Mouse (Mus musculus) urinary bladder, adult 18-20 months (tissue): ENCODE results near the gene Serbp1.
A peak's percentile ranks its signal among the peaks of the same experiment; 100 is the strongest.

ENCODE experiments used
- DNase-seq, 2 experiments: peaks; one replicate each; pipeline ENCODE4 v3.0.0; 2022; ENCODE audit warnings: low spot score in 2 of 2, mixed read lengths in 2 of 2

Serbp1 gene

DNA sequence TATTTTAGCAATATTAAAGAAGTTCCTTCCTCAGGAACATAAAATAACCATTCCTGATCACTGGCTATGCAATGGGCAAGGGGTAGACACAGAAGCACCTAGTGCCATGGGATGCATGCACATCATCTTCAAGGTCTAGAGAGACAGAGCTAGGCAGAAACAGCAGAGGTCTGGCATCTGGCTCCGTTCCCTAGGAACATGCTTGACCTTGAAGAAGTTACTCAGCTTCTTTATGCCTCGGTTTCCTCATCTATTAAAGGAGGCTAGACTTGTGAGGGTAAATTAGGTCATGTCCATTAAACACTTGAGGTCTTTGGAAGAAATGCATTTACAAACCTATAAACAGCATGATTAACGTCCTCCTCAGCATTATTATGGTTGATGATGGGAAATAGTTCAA lies 2.3 kb upstream of the Serbp1 start:
- DNase-seq, result no peak

DNA sequence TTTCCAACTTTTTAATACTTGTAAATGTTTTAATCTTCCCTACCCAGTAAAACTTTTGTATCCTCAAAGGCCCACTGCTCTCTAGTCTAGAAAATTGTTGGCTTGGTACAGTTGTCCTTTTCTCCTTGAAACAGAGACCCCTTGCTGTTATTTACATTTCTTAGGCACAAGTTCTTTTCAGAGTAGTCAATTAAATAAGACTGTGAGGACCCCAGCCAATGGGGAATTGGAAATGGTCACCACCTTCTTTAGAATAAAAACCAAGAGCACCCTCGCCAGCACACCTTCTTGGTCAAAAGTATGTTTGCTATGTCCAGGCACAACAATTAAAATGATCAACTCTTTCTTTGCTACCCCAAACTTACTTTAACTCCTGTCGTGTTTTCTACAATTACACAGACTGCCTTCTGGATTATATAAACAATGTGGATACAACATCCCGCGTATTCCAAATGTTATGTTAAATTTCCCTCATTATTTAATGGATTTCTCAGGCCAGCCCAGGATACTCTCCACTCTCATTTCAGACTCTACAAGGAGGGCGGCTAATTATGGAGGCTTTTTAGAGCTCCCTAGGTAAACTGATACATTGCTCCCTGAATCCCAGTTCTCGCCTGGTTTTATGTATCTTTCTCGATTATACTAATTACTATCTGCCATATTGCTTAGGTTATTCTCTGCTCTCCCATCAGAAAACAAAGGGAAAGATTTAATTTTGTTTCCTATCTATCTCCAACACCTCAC lies 1.3 kb upstream of the Serbp1 start:
- no peak for DNase-seq

DNA sequence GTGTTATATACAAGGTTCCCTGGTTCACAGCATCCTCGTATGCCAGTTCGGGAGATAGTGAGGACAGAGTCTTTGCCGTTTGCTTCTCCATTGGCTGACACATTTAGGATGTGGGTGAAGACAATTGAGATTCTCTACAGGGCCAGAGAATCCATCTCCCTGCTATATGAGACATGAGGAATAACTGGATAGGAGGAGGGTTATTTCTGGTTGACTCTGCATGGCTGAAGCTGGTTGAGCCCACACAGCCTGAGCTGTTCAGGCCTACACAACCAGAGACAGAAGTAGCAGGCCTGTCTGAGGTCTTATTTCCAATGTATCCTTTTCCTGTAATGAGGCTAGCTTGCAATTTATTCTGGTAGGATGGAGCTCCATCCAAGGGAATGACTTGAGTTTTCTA lies 3.3 kb downstream of the Serbp1 start:
- no peak for DNase-seq

DNA sequence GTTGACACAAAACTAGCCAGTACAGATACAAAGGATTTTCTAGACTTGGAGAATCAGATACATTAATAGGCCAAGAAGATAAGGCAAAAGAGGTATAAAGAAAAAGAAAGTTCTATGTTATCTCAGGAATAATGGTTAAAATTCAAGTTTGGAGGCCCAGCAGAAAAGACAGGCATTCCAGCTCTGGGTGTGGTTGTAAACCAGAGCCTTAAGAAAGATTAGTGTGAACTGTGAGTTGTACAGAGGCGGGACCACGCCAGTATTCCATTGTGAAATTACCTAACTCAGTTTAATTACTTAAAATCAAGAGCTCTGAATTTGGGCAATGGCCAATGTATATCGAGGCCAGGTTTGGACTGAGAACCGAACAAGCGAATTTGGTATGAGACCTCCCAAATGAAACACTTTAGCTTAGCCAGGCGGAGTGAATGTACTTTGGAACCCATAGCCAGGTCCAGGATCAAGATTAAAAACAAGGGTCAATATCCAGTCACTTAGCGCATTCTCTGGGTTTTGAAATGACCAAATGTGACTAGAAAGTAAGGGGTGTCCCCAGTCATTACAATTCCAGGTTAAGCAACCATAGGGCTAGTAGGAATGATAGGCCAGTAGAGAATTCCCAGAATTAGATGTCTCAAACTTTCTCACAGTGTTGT lies 5.9 kb downstream of the Serbp1 start:
- no peak for DNase-seq

DNA sequence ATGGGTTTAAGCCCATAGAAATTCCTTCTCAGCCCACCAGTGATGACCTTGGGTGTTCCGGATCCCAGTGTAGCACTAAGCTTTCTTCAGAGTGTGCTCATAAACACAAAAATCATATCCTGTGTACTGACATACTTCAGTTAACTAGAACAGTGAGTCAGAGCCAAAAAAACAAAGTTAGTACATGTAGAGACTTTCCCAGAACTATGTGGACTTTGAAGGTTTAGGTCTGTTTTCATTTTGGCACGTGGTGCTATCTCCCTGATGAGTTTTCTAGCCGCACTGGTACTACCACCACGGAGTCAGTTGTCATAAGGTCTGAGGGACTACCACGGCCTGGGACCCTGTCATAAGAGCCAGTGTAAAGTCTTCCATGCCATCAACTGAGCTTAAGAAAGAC lies 6.5 kb downstream of the Serbp1 start:
- DNase-seq, result no peak

DNA sequence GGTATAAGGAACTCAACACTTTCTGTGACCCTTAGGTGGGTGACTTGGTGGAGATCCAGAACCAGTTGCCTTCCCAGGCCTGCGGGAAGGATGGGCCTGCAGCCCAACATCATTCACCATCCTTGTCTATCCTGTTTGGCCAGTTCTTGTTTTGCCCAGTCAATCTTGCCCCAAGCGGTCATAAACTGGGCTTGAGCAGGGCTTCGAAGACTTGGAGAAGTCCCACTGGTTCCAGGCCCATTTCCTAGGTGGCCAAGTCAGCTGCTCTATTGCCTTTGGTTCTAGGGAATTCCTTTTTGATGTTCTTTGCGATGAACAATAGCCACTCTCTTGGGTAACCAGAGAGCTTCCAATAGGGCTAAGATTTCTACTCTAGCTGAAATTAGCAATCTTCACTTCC lies 13.1 kb downstream of the Serbp1 start:
- DNase-seq, result no peak

DNA sequence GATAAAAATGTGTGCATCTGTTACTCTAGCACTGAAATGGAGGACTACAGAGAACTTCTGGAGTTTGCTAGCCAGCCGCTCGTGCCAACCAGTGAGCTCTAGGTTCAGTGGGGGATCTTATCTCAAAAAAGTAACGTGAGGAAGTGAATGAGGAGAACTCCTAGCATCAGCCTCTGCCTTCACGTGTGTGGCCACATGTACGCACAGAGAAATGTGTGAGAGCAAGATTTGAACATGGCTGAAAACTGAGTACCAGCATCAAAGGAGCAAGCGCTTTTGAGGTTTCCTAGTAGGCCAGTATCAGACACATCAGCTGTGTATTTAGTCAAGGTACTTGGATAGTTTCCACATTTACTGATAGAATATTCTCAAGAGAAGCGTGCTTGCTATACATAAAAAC lies 27.0 kb downstream of the Serbp1 start:
- DNase-seq, result no peak

DNA sequence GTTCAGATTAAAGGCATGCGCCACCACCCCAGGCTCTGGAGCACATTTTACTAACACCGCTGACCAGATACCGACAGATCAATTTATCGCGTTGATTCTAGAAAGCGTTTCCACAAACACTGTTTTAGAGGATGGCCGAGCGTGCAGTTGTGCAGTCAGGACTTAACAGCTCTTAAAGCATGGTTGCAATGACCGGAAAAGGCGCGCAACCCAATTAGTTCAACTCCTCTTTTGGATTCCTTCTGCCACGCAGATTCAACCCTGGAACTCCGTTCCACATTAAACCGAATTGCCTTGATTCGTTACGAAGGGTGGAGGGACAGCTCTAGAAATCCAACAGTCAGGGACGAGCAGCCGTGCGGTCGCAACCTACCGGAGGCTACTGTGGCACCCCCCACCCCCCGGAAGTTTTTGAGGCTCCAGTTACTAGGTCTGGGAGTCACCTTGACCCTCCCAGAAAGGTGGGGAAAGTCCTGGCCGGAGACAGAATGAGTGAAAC lies 28.2 kb downstream of the Serbp1 start:
- DNase-seq, result peak in 1 of 2 experiments; percentile 28

GRCm38 (mm10) chr6:67266664-67267407 lies 28.9 kb downstream of the Serbp1 start:
- DNase-seq, result peak; percentile 92 to 96

- DNase-seq, result peak in 1 of 2 experiments; percentile 18
Measured at GRCm38 (mm10) chr6:67267408-67268244, 29.6 kb downstream of the Serbp1 start.

DNA sequence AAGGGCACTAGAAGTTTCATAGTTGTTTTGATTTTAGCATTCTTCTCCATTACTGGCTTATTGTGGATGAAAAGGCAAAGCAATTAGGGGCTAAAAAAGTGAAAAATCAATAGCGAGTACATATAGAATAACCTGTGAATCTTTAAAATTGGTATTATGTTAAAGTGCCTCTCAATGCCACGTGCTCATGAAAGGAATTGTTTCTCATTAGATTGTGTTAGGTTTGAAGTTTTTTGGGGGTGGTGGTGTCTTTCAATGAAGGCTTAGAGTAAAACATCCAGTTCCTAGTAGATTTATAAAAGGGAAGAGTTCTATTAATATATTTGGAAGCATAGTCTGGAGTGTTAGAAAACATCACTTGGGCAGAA lies 30.3 kb downstream of the Serbp1 start:
- DNase-seq, result no peak

GRCm38 (mm10) chr6:67268983-67269382 lies 31.0 kb downstream of the Serbp1 start:
- no peak for DNase-seq

DNA sequence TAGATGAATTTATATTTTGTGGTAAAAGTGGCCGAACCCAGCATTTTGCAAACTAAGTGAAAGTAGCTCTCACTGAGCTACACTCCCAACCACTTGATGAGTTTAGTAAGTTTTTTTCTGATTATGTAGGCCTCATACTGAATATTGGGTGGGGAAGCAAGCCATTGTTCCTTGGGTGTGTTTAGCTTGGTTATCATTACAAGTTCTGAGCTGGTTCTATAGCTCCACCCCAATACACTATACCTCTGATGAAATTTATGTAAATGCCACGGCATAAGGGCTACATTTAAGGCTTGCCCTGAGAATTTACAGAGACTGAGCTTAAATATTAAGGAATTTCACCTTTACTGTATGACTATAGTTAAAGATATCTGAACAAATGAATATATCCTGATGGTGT lies 31.5 kb downstream of the Serbp1 start:
- DNase-seq, result no peak

DNA sequence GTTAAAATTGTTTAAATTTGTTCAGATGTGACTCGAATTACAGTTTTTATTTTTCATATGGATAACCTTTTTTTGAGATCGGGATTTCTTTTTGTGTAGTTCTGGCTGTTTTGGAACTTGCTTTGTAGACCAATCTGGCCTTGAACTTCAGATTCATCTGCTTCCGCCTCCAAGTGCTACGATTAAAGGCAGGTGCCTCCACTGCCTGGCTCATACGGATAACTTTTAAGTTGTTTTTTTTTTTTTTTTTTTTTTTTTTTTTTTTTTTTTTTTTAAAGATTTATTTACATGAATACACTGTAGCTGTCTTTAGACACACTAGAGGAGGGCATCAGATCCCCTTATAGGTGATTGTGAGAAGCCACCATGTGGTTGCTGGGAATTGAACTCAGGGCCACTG lies 40.0 kb downstream of the Serbp1 start:
- no peak for DNase-seq

DNA sequence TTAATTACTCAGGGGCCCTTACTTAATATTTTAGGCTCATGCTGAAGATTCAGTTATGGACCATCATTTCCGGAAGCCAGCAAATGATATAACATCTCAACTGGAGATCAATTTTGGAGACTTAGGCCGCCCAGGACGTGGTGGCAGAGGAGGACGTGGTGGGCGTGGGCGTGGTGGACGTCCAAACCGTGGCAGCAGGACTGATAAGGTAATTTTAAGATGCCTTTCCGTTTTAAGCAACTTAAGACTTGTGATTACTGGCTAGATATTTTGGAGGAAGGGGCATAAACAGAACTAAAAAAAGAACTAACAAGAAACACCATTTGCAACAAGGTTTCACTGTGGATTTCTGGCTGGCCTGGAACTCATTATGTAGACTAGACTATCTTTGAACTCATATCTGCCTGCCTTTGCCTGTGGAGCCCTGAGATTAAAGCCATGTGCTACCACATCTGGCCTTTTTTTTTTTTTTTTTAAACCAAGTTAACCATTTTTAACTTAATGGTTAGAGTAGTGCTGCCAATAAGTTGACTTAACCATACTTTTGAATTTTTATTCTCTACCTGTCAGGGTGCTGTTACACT lies 43.7 kb downstream of the Serbp1 start:
- no peak for DNase-seq

DNA sequence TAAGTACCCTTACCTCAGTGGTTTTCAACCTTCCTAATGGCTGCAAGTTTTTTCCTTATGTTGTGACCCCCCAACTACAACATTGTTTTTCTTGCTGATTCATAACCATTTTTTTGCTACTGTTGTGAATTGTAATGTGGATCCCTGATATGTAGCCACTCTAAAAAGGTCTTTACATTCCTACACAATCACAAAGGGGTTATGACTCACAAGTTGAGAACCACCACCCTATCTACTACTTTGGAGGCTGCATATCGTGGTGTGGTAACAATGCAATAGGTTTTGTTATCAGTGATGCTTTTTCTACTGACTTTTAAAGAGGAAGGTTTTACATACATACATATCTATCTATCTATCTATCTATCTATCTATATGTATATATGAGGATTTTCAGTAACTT lies 44.9 kb downstream of the Serbp1 start:
- no peak for DNase-seq

- DNase-seq, result no peak
Measured at GRCm38 (mm10) chr6:67292042-67292623, 54.2 kb downstream of the Serbp1 start.

DNA sequence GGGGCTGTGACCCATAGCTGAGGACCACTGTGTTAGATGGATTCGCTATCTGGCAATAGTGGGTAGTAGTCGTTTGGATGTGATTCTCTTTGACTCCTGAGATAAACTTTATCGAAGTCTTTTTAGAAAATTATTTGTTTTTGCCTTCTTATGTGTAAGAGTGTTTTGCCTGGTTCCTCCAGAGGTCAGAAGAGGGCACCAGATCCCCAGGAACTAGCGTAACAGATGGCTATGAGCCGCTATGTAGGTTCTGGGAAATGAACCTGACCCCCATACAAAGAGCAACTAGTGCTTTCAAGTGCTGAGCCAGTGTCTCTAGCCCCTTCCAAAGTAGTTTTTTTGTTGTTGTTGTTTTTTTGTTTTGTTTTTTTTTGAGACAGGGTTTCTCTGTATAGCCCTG lies 58.1 kb downstream of the Serbp1 start:
- DNase-seq, result no peak

DNA sequence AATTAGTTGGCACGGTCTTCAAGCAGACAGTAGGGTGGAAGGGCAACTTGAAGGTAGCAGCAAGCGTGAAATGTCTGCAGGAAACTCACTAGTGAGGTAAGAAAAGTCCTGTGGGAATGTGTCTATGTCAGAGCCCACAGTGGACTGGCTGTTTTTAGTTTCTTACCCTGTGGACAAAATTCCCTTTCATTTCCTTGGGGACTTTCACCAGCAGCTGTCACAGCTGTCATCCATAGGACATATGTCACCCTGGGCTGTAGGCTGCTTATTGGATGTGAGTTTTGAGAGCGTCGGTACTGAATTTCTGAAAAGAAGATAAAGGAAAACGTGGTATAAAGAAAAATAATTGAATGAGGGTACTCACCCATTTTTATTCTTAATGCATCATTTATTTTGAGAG lies 60.8 kb downstream of the Serbp1 start:
- no peak for DNase-seq

GRCm38 (mm10) chr6:67300300-67300699 lies 62.3 kb downstream of the Serbp1 start:
- no peak for DNase-seq

DNA sequence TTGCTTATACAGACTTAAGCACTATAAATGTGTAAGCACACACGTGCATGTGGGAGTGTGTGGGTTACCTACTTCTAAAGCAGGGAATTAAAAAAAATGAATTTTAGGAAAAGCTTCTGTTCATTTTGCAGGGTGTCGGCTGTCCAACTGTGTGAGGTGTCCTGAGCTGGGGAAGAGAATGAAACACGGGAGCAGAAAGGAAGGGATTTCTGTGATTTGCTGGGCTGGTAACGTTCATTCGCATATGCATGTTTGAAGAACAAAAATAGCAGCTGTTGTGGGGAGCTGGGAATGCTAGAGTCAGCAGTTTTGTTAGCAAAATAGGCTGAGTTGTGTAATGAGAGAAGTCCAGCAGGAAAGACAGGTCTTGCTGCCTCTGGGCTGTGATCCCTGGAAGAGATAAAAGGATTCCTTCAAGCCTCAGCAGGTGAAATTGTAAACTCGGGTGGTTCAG lies 62.8 kb downstream of the Serbp1 start:
- peak; percentile 38 to 71 for DNase-seq
